Mouse (Mus musculus): ENCODE measurements around the gene Shd. TPM values are rescaled to one million over a fixed set of nuclear protein-coding genes. Genes with fewer than 3 reads are reported as not detected.

Shd gene
- polyA plus RNA-seq, 1 experiment: 1.7 TPM

DNA sequence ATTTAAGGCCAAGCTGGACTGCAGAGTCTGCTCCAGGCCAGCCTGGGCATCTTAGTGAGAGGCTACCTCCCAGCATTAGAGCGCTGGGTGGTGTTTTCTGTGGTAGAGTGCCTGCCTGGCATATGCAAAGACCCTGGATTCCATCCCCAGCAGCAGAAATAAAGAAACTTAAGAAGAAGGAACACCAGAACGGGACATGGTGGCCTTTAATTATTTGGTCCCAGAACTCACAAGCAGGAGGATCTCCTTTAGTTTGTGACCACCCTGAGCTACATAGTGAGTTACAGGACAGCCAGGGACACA, 11.7 kb upstream of the Shd start:
- WGBS: 29% methylated on average over 2 of the region's 2 CpGs
- no peak for DNase-seq (ENCODE audit: low read depth, low spot score)

DNA sequence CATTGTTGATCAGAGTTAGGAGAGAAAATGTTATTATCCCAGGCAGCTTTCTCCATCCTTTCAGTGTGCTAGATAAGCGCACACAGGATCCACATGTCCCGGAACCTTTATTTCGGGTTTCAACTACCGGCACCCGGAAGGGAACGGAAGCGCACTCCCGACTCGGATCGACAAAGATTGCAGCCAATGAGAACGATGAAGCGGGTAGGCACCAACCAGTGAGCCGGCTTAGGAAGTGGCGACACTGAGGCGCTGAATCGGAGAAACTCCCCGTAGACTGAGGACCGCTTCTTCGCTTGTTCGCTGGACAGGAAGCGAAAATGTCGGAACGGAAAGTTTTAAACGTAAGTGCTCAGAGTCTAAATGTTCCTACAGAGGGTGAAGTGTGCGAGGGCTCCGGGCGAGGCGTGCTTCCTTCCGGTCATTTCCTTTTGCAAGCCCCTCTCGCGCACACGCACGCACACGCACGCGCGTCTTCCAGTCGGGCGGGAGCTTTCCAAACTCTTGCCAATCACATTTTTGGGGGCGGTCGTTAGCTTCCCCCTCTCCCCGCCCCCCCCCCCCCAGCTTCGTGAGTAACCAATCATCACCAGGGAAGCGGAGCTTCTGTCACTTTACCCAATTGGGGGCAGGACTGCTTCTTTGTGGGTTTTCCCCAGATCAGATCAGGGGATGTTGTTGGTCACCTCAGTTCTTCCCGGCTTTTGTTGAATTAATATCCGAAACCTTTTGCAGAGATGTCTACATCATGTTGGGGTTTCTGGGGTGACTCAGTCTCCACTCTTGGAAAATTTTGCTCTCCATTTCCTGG, 11.1 kb upstream of the Shd start, which contains the start of gene Yju2:
Gene Yju2 (plus strand): TSS at position 182 of the 811 bp plus-strand sequence.
- DNase-seq (ENCODE audit: low read depth, low spot score): peak; percentile 88
- WGBS: under 1% methylated on average over 46 of the region's 46 CpGs

DNA sequence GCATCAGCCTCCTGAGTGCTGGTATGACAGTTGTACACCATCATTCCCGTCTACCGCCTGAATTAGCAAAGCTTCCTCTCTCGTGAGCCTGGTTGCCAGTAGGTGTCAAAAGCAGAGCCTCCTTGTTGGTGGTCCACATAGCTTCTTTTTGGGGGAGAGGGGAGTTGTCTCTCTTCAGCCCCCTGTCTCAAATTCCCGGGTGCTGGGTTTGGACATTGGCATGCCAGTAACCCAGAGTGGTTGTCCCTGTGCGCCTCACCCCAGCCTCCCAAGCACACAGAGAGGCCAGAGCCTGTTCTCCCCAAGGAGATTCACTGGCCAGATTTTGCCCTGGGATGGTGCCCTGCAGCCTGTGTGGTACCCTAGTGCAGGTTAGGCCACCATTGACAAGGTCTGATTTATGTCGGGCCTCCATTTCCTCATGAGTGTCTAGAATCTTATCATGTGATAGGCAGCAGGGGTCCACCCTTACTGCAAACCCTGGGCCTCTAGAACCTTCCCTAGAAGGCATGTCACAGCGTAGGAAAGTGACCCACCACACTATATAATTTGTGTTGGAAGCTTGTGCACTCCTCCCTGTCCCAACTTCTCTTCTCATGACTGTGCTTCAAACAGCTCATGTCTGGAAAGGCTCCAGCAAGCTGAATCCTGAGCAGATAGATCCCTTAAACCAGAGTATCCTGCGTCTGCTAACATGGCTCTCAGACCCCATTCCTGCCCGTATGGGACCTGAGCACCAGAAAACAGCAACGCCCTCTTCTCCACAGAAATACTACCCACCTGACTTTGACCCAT, 10.1 kb upstream of the Shd start:
- whole genome bisulfite sequencing: 71% methylated on average over 10 of the region's 10 CpGs
- DNase-seq (ENCODE audit: low read depth, low spot score): no peak

DNA sequence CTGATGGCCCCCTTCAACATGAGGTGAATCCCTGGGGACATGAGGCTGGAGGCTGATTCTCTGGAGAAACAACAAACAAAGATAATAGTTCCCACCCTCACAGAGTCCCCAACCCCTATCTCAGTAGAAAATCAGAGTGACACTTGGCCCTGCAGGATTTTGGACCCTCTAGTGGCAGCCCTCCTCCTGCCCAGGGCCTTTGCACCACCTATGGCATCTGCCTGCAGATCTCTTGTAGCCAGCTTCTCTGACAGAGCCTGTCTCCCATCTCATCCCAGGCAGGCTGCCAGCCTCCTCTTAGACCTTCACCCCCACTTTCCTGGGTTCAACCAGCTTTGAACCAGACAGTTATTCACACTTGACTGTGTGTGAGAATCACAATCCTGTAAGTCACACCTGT, 9.5 kb upstream of the Shd start:
- DNase-seq (ENCODE audit: low read depth, low spot score): no peak

DNA sequence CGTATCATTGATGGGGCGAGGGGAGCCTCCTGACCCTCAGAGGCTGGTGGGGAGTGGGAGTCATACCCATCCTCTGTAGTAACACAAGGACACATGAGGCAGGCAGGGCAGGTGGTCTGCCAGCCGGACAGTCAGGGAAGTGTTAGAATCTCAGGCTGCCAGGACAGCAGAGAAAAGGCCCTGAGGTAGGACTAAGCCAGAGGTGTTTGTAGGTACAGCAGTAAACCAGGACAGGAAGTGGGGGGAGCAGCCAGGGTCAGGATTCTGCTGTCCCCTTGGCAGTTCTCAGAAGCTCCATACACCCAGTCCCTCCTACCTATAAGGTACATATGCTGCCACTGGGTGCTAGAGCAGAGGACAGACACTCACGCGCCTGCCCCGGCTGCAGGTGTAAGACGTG, 8.6 kb upstream of the Shd start:
- DNase-seq (ENCODE audit: low read depth, low spot score): no peak
- 97% methylated on average over 7 of the region's 7 CpGs for WGBS

DNA sequence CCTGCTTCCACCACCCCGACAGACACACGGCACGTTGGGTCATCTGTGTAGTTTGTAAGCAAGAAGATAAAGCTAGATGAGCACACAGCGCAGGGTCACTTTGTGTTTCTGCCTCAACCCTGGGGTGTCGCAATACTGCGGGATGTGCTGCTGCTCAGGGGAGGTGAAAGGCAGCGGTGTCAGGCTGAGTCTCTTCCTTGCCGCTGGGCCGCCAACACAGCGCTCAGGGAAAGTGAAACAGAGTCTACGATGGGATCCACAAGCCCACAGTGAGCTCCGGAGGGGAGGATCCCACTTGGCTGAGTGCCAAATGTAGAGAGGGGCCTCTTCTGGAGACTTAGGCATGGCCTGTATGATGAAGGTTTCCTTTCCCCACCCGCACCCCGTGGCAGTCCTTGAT, 7.1 kb upstream of the Shd start:
- WGBS: 77% methylated on average over 14 of the region's 14 CpGs
- DNase-seq (ENCODE audit: low read depth, low spot score): no peak

DNA sequence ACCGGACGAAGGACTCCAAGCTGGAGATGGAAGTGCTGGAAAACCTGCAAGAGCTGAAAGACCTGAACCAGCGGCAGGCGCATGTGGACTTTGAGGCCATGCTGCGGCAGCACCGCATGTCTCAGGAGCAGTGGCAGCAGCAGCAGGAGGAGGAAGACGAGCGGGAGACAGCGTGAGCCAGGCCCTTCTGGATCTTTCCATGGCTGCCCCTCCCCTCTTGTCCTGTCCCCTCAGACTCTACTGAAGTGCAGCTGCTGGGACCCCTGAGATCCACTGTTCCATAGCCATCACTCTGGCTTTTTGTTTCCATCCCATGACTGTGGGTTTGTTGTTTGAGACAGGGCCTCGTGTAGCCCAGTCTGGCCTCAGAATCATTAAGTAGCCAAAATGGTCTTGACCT, 5.8 kb upstream of the Shd start:
- DNase-seq (ENCODE audit: low read depth, low spot score): no peak
- 95% methylated on average over 10 of the region's 10 CpGs for WGBS

DNA sequence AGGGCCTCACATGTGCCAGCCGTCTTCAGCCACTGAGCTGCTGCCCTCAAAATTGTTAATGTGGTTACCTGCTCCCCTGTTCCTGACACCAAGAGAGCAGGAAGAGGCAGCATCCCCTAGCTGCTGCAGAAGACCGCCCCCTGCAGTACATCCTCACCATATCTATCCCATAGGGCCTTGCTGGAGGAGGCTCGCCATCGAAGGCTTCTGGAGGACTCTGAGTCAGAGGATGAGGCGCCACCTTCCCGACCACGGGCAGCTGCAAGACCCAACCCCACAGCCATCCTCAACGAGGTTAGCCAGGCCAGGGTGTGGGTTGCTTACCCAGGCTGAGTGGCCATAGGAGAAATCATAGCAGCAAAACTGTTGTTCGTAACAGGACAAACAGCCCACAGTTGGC, 5.3 kb upstream of the Shd start:
- 80% methylated on average over 9 of the region's 9 CpGs for WGBS
- DNase-seq (ENCODE audit: low read depth, low spot score): no peak

DNA sequence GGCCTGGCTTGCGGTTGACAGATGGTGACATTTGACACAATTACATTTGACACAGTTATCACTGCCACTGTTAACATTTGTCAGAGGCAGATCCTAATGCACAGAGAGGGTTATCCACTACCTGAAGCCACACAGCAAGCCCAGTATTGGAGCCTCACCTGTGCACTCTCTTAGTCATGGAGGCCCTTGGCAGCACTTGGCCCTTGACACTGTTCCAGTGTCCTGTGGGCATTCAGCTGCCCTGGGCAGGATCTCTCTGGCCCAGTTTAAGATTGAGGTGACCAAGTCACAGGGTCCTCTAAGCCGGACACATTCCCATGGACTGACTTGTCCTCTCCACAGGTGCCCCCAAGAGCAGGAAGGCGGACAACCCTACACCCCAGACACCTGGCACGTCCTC, 3.1 kb upstream of the Shd start:
- no peak for DNase-seq (ENCODE audit: low read depth, low spot score)
- over 99% methylated on average over 4 of the region's 4 CpGs for WGBS

DNA sequence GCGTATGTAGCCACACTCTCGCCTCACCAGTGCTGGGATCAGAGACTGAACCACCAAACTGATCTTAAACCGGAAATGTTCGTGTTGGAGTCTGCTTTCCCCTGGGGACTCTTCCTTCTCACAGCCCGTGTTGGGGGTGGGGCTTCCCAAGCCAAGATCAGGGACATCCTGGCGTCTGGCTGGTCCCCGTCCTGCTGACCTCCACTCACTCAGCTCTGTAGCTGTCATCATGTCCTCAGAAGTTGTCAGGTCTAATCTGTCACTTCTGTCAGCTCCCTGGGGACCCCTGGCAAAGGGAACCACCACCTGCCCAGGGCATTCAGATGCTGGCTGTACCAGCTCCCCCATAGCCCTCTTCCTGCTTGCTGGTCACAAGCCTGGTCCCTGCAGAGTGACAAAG, 2.1 kb upstream of the Shd start:
- 78% methylated on average over 7 of the region's 7 CpGs for WGBS
- DNase-seq (ENCODE audit: low read depth, low spot score): no peak

DNA sequence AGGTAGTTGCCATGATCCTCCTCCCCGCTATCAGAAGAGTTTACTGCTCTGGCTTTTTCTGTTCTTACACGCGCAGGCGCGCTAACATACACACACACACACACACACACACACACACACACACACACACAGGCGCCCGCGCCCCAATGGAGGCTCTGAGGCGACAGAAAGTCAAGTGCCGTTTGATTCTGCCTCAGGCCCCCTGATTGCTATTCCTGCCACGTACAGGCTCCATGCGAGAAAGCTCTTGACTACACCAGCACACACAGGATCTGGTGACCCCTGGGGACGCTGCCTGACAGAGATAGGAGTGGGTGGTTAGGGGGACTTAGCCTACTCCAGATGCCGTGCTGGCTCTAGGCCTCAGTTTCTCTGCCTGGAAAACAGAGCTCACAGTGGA, 707 bp upstream of the Shd start:
- no peak for DNase-seq (ENCODE audit: low read depth, low spot score)
- WGBS: 41% methylated on average over 14 of the region's 14 CpGs

DNA sequence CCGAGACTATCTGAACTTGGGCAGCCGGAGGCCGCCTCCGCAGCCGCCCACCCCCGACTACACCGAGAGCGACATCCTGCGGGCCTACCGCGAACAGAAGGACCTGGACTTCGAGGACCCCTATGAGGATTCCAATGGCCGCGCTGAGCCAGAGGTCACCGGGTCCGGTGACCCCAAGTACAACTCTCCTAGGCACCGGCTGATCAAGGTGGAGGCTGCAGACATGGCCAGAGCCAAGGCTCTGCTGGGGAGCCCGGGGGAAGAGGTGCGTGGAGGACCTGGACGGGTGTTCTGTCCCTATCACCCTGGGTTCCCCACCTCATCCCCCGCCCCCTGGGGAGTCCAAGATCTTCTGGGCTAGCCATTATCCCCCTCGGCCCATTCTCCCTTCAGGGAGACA, 1.2 kb downstream of the Shd start:
- WGBS: 47% methylated on average over 22 of the region's 22 CpGs
- no peak for DNase-seq (ENCODE audit: low read depth, low spot score)

DNA sequence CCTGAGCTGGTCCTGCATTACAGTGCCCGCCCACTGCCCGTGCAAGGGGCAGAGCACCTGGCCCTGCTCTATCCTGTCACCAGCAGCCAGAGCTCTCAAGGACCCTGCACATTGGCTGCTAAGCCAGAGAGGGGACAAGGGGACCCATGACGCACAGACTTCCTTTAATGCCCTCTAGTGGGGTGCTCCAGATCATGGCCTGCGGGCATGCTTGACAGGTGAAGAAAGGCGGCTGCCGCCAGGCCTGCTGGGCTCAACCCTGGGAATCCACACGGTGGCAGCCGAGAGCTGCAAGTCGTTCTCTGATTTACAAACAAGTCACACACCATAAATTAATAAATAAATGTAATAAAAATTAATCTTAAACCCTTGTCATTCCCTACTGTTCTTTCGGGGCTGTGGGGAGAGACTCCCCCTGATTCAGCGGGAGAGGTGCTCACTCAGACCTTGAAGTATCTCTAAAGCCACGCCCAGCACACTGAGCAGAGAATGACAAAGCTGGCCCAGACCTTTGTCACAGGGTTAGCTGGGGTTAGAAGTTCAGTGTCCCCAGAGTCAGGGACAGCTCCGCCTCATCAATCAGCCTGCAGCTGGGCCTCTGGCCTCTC, 6.1 kb downstream of the Shd start:
- DNase-seq (ENCODE audit: low read depth, low spot score): no peak
- 17% methylated on average over 13 of the region's 13 CpGs for WGBS

DNA sequence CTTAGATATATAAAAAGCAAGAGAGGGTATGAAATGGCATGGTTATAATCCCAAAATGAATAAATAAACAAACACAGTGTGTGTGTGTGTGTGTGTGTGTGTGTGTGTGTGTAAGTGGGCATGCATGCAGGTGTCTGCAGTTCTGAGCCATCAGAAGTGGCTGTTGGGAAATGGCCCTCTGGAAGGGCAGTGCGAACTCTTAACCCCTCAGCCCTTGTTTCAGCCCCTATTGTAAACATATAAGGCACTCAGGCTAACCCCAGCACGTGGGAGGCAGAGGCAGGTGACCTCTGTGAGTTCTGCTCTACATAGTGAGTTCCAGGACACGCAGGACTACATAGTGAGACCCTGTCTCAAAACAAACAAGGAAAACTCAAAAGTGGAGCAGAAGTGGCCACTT, 7.0 kb downstream of the Shd start:
- DNase-seq (ENCODE audit: low read depth, low spot score): no peak
- 61% methylated on average over 3 of the region's 3 CpGs for WGBS

DNA sequence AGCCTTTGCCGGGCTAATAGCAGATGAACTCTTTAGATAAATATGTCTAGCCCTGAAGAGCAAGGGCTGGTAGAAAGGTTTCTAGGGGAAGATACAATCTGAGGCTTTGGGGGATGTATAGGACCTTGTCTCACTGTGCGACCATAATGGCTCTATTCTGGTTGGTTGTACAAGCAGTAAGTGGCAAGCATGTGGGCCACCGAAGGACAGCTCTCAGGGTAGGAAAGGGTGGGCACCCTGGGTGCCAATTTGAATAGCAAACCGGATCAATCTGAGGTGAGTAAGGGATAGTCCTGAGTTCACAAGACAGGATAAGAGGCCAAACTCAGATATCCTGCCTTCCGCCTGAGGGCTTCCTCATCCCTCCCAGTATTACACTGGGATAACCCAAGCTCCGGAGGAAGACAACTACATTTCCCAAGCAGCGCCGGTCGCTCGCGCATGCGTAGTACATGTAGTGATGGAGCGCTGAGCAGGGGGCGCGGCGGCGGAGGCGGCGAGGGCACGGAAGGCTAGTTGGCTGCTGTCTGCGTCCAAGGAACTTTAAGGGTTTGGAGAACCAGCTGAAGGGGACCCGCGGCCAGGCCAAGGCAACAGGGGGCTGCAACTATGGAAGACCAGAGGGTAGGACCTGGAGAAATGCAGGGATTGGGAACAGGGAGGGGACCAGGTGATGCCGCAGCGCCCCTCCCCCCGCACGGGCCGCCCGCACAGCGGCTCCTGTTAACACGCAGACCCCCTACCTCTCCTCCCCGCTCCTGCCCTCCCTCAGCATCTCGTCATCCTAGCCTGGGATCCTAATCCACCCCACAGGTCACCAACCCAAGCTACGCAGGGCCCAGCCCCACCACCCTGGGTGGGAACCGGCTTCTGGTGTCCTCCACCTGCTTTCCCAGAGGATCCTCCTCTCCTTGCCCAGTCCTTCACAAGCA, 16.0 kb downstream of the Shd start, which contains the start of gene Fsd1:
Gene Fsd1 (plus strand): TSS at position 480 of the 932 bp plus-strand sequence.
- DNase-seq (ENCODE audit: low read depth, low spot score): no peak
- 10% methylated on average over 35 of the region's 35 CpGs for WGBS

DNA sequence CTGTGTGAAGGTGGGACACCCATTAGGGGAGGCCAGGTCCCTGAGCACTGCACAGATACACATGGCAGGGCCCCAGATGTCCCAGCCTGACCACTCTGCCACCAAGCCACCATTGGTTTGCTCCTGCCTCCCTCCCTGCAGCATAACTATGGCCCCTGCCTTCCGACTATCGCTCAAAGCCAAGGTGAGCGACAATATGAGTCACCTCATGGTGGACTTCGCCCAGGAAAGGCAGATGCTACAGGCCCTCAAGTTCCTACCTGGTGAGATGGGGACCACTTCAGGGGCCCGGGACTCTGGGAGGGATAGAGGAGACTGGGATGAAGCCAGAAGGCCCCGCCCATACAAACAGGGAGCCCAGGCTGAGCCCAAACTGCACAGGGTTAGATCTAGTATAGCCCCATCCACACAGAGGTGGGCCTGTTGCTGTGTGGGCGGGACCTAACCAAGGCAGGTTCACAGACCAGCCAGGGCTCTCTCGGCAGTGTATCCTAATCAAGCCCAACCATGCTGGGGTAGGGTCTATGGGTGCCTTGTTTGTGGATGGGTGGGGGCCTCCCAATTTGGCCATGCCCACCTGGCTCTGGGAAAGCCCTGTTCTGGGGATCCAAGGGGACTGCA, 20.1 kb downstream of the Shd start:
- 41% methylated on average over 8 of the region's 8 CpGs for WGBS
- DNase-seq (ENCODE audit: low read depth, low spot score): no peak

DNA sequence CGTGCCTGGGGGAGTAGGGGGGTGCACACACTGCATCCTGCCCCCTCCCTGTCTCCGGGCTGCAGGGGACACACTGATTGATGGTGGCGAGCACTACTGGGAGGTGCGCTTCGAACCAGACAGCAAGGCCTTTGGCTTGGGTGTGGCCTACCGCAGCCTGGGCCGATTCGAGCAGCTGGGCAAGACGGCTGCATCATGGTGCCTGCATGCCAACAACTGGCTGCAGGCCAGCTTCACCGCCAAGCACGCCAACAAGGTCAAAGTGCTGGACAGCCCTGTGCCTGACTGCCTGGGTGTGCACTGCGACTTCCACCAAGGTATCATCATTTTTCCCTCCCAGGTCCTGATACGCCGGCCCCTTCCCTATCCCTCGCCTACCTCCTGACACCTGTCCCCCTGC, 25.7 kb downstream of the Shd start:
- WGBS: 40% methylated on average over 15 of the region's 15 CpGs
- DNase-seq (ENCODE audit: low read depth, low spot score): peak; percentile 78

DNA sequence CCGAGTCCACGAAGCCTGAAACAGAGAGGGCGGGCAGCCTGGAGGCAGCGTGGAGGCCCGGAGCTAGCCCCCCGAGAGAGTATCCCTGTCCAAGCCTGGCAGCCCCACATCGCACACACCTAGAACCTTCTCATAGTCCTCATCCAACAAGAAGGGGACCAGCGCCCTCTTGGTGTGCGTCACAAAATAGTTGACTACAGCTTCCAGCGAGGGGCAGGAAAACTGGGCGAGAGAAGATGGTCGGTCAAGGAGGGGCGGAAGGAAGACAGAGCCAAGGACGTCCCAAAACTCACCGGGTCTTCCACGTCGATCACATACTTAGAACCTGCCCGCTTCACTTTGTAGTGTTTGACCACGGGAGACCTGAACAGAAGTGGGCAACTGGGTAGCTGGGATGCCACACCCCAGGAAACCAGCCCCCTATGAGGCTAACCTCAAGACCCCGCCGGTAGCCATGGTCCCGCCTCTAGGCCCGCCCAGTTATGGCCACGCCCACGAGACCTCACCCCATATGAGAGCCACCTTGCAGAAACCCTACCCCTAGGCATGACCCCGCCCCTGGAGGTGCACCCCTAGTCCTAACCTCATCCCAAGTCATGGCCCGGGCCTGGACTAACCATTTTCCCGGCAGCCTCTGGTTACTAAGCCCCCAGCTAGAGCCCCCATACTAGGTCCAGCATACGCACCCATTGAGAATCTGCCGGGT, 29.7 kb downstream of the Shd start:
- no peak for DNase-seq (ENCODE audit: low read depth, low spot score)
- WGBS: 60% methylated on average over 30 of the region's 30 CpGs

DNA sequence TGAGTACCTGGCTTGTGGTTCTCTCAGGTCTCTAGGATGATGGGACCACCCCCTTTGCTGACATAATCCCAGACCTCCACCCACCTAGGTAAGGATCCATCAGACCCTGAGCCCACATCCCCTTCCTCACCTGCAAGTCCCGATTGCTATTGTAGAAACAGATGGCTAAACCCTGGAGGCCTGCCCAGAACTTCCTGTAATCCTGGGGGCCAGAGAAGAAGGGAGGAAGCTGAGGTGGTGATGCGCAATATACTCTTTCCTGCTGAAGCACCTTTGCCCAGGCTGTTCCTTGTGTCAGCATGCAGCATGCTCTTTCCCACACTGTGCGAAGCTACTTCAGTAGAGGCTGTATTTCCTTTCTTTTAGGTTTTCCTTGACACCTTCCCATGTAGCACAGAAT, 32.7 kb downstream of the Shd start:
- DNase-seq (ENCODE audit: low read depth, low spot score): no peak
- WGBS: 81% methylated on average over 3 of the region's 3 CpGs

Measured in large intestine, adult 2 months (tissue).